ENCODE assay signal across 19 mouse cellular contexts in the genomic region with DNA sequence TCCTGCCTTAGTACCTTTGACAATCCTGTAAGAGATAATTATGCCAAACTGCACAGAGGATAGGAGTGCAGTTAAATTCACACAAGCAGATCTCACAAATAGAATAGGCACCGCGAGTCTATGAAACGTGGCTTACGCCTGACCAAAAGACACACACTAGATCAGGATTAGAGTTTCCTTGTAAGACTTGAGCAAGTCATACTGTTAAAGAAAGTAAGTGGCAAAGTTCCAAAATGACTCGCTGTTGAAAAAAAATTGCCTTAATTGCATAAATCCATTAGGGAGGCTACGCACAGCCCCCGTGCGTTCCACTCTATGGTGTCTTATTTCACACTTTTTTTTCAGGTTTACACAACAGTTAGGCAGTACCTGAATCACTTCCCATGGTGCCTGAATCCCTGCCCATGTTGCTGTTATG. TPM values are rescaled to one million over a fixed set of nuclear protein-coding genes. Genes with fewer than 3 reads are reported as not detected.
DNase-seq lines count a peak whose midpoint lies in the region; ATAC-seq and TF ChIP-seq lines count a peak whose summit lies in the region.
"Had no signal": no experiment of that assay in that cellular context is flagged by ENCODE, and none has a peak within 500 bp of the region (broad histone marks: within the 10 kb centered on the region; RNA-seq: fewer than 3 reads in every experiment).

No protein-coding gene starts in this region.

- H3K9ac ChIP-seq in hindbrain, embryonic 11.5 days (ENCODE audit: low read depth, low read length) = no peak overlapping the region
- H3K9ac ChIP-seq in midbrain, embryonic 13.5 days (replicated peaks) = no peak overlapping the region

- peak overlapping the region; percentile 51 for H3K27ac ChIP-seq in left cerebral cortex, adult 2 months
- H3K27ac ChIP-seq in hindbrain, embryonic 11.5 days (ENCODE audit: low read depth, low read length) = no peak overlapping the region
- H3K27ac ChIP-seq in midbrain, embryonic 13.5 days = no peak overlapping the region
- H3K27ac ChIP-seq: heart, adult 2 months had no signal

- H3K4me1 ChIP-seq in hindbrain, embryonic 11.5 days (replicated peaks; ENCODE audit: control insufficient read depth, insufficient read depth, low read length) = no peaks in the 10 kb centered on the region
- H3K4me1 ChIP-seq in midbrain, embryonic 13.5 days (replicated peaks) = 0 out of 2 replicates have a peak, but pooled peaks cover 4% of the 10 kb centered on the region

- H3K4me3 ChIP-seq in left cerebral cortex, adult 2 months = no peak overlapping the region
- H3K4me3 ChIP-seq in hindbrain, embryonic 11.5 days (ENCODE audit: low read depth, low read length) = no peak overlapping the region
- no peak overlapping the region for H3K4me3 ChIP-seq in midbrain, embryonic 13.5 days (replicated peaks)
- H3K4me3 ChIP-seq: heart, adult 2 months had no signal

- intact Hi-C loops in left cerebral cortex, adult 2 months (cut with DNase I) = loop anchor here (1.0 kb wide), 1 partner anchor 49 kb away; the partner anchor contains the start of gene Fap
- intact Hi-C loops in left cerebral cortex, postnatal 14 days (cut with DNase I) = loop anchor here (10.0 kb wide), 2 partner anchors 98 to 278 kb away; no protein-coding TSS in a partner anchor

- H3K9me3 ChIP-seq in hindbrain, embryonic 11.5 days (ENCODE audit: control insufficient read depth, low read length) = no peaks in the 10 kb centered on the region
- no peaks in the 10 kb centered on the region for H3K9me3 ChIP-seq in midbrain, embryonic 13.5 days

- no peak for ATAC-seq in hindbrain, embryonic 11.5 days (ENCODE audit: low FRiP score)
- no peak for ATAC-seq in midbrain, embryonic 13.5 days
- ATAC-seq: hindbrain, embryonic 16.5 days; intestine, embryonic 16.5 days; midbrain, embryonic 16.5 days had no signal

- WGBS in hindbrain, embryonic 11.5 days = 89% methylated on average over 8 of the region's 8 CpGs
- WGBS in midbrain, embryonic 13.5 days = 85% methylated on average over 8 of the region's 8 CpGs

- DNase-seq in left cerebral cortex, adult 2 months (ENCODE audit: extremely low spot score in 1 of 2, low spot score in 2 of 2) = no peak
- no peak for DNase-seq in left cerebral cortex, postnatal 14 days (ENCODE audit: low spot score in 2 of 2)
- DNase-seq in right cerebral cortex, adult 18-20 months = peak; percentile 12
- no peak for DNase-seq in right cerebral cortex, postnatal 10 days (ENCODE audit: low spot score in 2 of 2)
- peak; percentile 55 for DNase-seq in brain, embryonic 14.5 days (ENCODE audit: low read depth)
- no peak for DNase-seq in hindbrain, embryonic 11.5 days (ENCODE audit: low spot score)
- DNase-seq: adrenal gland, postnatal 25 days; cerebellum, adult 18-20 months; cerebellum, postnatal 25 days; gastrocnemius, postnatal 14 days; heart, adult 2 months; heart, postnatal 4 days; right cerebral cortex, postnatal 4 days; thymus, postnatal 25 days had no signal

- no peak overlapping the region for H3K4me2 ChIP-seq in hindbrain, embryonic 11.5 days (replicated peaks; ENCODE audit: low read depth, low read length)
- H3K4me2 ChIP-seq in midbrain, embryonic 13.5 days (replicated peaks) = no peak overlapping the region

- no peak for TF ChIP-seq CTCF in left cerebral cortex, adult 2 months (IDR thresholded peaks at IDR 0.05)
- TF ChIP-seq CTCF in brain, embryonic 14.5 days (IDR thresholded peaks at IDR 0.05; ENCODE audit: borderline replicate concordance, extremely low read depth, insufficient read depth, insufficient read length) = no peak

- no peak for TF ChIP-seq POLR2A in brain, embryonic 14.5 days (IDR thresholded peaks at IDR 0.05; ENCODE audit: borderline replicate concordance, extremely low read depth, insufficient read depth, insufficient read length, poor library complexity, severe bottlenecking)

- no peaks in the 10 kb centered on the region for H3K36me3 ChIP-seq in hindbrain, embryonic 11.5 days (ENCODE audit: control insufficient read depth, insufficient read depth, low read length)
- no peaks in the 10 kb centered on the region for H3K36me3 ChIP-seq in midbrain, embryonic 13.5 days

- H3K27me3 ChIP-seq in hindbrain, embryonic 11.5 days (ENCODE audit: control insufficient read depth, insufficient read depth, low read length) = no peaks in the 10 kb centered on the region
- no peaks in the 10 kb centered on the region for H3K27me3 ChIP-seq in midbrain, embryonic 13.5 days

RNA-seq across cellular contexts. Expression of gene Ifih1, which starts 23.0 kb away (rescaled TPM):
- total RNA-seq in left cerebral cortex, adult 2 months (2021) = 1 to 10 TPM; 2.6 TPM
- total RNA-seq in left cerebral cortex, postnatal 14 days (2021) = 1 to 10 TPM; 2.1 to 2.9 TPM
- 0.40 and 0.72 TPM in 2 replicates for polyA plus RNA-seq in brain, embryonic 14.5 days (2012; rRNA removed)
- 1.2 and 1.9 TPM in 2 replicates for polyA plus RNA-seq in hindbrain, embryonic 11.5 days (2014; fragmentation: Nextera tagmentation; extraction: Ambion mirVana)
- polyA plus RNA-seq in midbrain, embryonic 13.5 days (2015; fragmentation: Nextera tagmentation; extraction: Ambion mirVana) = 0.67 and 1.5 TPM in 2 replicates

RNA-seq across cellular contexts. Expression of gene Gca, which starts 41.1 kb away (rescaled TPM):
- 10 to 100 TPM; 12.7 to 22.3 TPM for total RNA-seq in left cerebral cortex, adult 2 months (2021)
- 10 to 100 TPM; 12.0 to 15.3 TPM for total RNA-seq in left cerebral cortex, postnatal 14 days (2021)
- 5.3 and 7.1 TPM in 2 replicates for polyA plus RNA-seq in brain, embryonic 14.5 days (2012; rRNA removed)
- polyA plus RNA-seq in hindbrain, embryonic 11.5 days (2014; fragmentation: Nextera tagmentation; extraction: Ambion mirVana) = 2.2 and 2.8 TPM in 2 replicates
- 3.2 and 3.7 TPM in 2 replicates for polyA plus RNA-seq in midbrain, embryonic 13.5 days (2015; fragmentation: Nextera tagmentation; extraction: Ambion mirVana)

RNA-seq across cellular contexts. Expression of gene Fap, which starts 49.2 kb away (rescaled TPM):
- 1 to 10 TPM; 4.0 to 4.2 TPM for total RNA-seq in left cerebral cortex, adult 2 months (2021)
- 1 to 10 TPM; 3.3 to 3.6 TPM for total RNA-seq in left cerebral cortex, postnatal 14 days (2021)
- 1.0 and 1.7 TPM in 2 replicates for polyA plus RNA-seq in brain, embryonic 14.5 days (2012; rRNA removed)
- 4.7 and 7.1 TPM in 2 replicates for polyA plus RNA-seq in hindbrain, embryonic 11.5 days (2014; fragmentation: Nextera tagmentation; extraction: Ambion mirVana)
- polyA plus RNA-seq in midbrain, embryonic 13.5 days (2015; fragmentation: Nextera tagmentation; extraction: Ambion mirVana) = 0.58 and 0.70 TPM in 2 replicates
- polyA plus RNA-seq: testis, adult 2 months had no signal

Comparison
In these comparisons a context has a peak if more than half of its experiments do, and no peak if none do; other contexts are left out.
1. DNase-seq: peak in right cerebral cortex, adult 18-20 months (single experiment) and brain, embryonic 14.5 days (single experiment); none in left cerebral cortex, adult 2 months (0 of 2), left cerebral cortex, postnatal 14 days (0 of 2), right cerebral cortex, postnatal 10 days (0 of 2) and hindbrain, embryonic 11.5 days (single experiment).